Mouse (Mus musculus) megakaryocyte progenitor cell, adult 5-6 weeks (primary cell): Measurements from ENCODE around the gene Cdc14b. TPM values are rescaled to one million over a fixed set of nuclear protein-coding genes. Genes with fewer than 3 reads are reported as not detected.

Experiments
- ATAC-seq: replicated peaks from 2 replicates; pipeline ENCODE4 v1.8.0; 2016; ENCODE audit warnings: mild to moderate bottlenecking, moderate TSS enrichment, inconsistent platforms; ENCODE audit not compliant: poor library complexity
- total RNA-seq, 2 experiments: library from RNA; stranded (forward) in 1 of 2; stranded (reverse) in 1 of 2; fragments of 157-497, 149-512 nt in 1 of 2; fragments of 200-1000 nt in 1 of 2; gene quantifications; 2 replicates each; pipeline versions ENCODE4 v1.2.3 to v1.2.4; 2015 to 2017

Cdc14b gene
- total RNA-seq, 2 experiments from 2014 or later, result 1.6 to 2.4 TPM

DNA sequence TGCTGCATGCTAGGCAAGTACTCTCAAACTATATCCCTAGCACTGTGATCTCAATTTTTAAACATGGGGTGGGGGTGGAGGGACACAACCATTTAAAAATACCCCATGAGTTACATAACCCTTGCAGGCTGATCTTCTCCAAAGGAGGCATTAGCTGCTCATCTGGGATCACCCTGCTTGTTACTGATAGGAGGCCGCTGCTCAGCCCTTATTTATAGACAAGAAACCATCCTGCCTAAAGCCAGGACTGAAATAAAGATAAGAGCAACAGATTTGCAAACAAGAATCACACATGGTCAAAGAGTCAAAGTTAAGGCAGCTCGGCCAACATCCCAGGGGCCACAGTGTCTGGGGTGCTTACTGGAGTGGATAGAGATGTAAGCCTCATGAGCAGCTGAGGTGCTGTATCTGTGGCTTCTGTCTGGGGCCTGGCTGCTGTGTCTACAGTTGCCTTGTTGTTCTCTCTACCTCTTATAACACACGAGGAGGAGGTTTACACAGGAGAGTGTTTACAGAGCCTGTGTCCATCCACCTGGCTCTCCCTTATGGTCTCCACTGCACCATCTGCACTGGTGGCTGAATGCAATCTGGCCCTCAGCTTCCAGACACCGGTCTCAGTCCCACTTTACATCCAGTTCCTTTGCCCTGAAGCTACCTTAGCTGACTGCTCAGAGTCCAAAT is 38.0 kb downstream of the Cdc14b start:
- ATAC-seq, result peak; percentile 73

DNA sequence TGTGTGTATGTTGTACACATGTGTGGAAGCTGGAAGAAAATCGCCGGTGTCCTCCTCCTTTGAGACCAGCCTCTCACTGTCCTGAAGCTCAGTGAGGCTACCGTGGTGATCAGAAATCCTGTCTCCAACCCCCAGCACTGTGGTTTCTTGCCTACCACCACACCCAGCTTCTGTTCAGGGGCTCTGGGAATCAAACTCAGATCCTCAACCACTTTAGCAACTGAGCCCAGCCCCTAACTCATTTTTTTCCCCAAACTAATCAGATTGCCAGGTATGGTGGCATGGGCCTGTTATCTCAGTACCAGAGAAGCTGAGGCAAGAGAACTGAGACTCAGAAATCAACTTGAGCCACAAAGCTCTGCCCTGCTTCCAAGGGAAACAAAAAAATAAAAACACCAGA is 39.3 kb downstream of the Cdc14b start:
- ATAC-seq, result no peak

DNA sequence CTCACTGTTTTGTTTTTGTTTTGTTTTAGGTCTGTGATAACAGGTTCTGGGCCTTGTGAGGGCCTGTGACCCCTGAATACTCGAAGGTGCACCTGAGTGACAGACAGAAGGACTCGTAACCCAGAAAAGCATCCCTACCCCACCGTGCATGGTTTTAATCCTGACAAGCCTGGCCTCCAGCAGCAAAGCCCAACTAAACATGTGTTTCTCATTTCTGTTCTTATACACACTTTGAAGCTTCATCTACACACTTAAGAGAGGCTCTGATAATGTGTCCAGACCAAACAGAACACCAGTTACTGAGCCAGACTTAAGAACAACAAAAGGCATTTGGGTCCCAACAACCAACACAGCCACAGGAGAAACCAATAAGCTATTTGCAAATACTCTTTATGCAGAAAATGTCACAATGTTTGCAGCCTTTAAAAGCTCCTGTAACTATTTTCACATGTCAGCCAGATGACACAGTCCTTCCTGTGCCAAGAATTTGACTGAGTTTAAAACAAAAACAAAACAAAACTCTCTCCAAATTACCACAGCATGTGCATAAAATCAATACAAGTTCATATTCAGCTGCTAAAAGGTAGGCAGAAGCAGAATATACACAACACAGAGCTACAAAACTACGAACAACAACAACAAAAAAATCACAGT is 39.9 kb downstream of the Cdc14b start:
- no peak for ATAC-seq

DNA sequence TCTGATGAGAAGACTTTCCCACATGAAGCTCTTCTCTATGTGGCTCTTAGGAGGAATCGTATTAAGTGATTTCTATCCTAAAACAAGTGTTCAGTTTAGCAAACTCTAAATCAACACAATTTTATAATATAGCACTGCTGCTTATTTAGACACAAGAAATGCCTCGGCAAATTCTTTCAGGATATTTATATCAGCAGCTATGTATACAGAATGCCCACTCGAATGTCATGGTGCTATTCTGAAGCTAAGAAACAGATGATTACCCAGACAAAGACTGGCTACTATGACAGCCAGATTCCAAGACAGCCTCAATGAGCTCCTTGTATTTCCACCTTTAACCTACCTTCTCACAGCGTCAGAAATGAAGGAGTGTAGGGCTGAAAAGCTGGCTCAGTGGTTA is 42.0 kb downstream of the Cdc14b start:
- no peak for ATAC-seq

DNA sequence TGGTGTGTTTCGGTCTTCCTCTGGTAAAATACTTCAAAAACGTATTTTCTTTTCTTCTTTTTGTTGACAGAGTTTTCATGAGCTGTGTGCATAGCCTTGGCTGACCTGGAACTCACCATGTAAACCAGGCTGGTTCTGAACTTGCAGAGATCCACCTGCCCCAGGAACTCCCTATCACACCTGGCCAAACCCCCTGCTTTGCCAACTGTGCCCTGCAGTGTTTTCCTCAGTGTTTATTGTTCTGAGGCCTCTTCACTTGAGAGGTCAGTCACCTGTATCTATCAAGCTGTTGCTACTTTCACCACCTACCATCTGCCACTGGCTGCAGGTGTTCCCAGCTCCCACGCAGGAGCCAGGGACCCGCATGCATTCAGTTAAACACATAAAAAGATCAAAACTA is 48.4 kb downstream of the Cdc14b start:
- no peak for ATAC-seq

DNA sequence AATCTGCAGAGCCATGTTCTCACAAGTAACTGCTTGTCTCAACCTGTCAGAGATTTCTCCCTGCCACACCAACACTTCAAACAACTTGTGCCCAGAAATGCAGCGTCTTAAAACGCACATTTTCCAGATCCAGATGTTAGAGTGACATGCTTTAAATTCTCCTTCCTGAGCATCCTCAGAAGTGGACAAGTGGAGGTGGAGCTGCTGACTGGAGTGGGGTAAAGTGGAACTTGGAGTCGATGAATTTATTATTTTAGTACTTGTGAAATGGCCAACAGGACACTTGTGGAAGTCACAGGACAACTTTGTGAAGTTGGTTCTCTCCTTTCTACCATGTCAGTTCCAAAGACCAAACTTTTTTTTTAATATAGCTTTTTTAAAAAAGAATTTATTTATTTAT is 49.4 kb downstream of the Cdc14b start:
- no peak for ATAC-seq

DNA sequence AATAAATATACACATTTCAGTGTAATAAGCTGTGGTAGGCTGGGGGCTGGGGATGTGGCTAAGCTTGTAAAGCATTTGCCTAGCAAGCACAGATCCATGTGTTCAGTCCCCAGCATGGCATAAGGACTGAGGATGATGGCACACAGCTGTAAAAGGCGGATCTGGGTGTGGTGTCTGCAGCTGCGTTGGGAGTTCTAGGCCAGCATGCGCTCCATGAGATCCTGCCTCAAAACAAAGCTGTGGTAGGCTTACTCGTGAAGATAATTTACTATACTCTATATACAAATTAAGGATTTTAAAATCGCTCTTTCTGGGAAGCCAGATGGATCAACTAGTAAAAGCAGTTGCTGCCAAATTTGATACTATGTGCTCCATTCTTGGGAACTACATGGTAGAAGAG is 60.2 kb downstream of the Cdc14b start:
- no peak for ATAC-seq

DNA sequence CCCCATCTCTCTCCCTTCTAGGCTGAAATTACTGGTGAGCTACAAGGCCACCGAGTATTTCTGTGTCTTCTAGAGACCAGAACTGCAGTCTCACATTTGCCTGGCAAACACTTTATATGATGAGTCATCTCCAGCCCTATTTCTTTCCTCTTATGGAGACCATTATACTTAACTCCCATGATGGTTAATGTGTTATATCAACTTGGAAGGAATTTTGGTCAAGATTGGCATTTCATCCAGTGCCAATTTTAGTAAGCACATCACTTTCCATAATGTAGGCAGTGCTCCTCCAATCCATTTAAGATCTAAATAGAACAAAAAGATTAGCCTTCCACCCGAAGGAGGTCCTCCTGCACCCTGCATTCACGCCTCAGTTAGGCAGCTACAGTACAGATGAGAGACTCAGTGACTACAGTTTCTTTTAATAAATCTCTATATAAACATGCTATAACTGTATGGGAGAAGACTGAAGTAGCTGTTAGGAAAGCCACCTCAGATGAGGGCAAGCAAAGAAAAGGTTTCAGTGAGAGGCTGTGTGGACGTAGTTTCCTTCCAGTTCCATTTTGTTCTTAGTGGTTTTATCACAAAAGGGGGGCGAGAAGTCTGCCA is 63.0 kb downstream of the Cdc14b start:
- no peak for ATAC-seq

DNA sequence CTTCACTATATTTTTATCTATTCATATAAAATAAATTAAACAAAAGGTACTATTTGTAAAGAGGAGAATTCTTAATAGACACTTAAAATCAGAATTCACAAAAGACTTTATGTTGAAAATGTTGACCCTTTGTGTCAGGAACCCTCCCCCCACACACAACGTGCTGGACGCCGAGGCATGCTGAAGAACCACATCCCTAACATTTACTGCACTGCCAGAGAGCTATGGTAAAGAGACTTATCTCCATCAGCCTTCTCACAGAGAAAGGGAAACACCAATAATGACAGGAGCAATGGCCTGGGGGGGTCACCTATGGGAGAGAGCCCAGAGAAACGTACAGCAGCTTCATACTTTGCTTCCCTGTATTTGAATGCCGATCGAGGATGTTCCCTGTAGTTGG is 66.9 kb downstream of the Cdc14b start:
- ATAC-seq, result no peak

DNA sequence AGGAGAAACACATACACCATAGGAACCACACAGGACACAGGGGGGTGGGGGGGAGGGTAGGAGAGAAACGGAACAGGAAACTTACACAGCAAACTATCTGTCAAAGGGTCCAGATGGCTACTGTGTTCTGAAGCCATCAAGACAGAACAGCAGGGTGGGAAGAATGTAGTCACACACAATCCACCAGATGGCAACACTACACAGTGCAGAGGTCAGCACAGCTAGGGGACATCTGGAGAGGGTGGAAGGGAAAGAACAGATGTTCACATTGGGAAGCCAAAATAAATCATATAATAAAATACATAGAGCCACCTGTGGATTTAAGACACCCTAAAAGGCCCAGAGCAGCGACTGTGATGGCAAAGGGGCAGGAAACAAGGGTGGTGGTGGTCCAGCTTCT is 69.9 kb downstream of the Cdc14b start:
- peak; percentile 66 for ATAC-seq

DNA sequence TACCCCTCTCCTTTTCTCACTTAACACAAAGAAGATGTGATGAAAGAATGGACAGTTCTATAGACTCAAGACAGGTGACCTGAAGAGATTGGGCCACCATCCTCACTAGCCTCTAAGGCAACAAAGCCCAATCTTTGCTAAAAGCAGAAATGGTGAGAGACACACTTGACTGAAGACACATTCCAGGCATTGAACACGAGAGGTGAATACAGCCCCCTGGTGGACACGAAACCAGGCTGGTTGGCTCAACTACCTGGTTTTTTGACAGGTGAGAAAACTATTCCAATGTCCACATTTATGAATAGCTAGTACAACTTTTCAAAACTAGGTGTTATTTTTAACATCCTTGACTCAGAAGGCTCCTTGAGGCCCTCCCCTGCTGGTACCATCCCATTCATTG is 70.4 kb downstream of the Cdc14b start:
- ATAC-seq, result peak; percentile 42; the same call in 1 of the 2 replicates

DNA sequence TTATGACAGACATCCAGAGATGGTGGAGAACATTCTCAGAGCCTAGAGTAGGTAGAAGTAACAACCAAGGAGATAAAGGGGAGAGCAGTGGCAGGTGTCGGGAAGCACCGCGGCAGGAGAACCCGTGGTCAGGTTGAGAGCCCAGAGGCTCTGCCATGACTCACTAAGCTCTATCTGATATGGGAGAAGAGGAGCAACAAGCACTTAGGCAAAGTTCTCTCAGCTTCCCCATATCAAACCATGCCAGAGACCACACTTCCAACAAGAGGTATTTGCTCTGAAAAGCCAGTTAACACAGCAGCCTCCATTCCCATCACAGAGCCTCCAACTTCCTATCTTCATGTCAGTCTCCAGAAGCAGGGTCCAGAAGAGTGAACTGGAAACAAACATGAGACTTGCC is 74.2 kb downstream of the Cdc14b start:
- ATAC-seq, result peak; percentile 33

DNA sequence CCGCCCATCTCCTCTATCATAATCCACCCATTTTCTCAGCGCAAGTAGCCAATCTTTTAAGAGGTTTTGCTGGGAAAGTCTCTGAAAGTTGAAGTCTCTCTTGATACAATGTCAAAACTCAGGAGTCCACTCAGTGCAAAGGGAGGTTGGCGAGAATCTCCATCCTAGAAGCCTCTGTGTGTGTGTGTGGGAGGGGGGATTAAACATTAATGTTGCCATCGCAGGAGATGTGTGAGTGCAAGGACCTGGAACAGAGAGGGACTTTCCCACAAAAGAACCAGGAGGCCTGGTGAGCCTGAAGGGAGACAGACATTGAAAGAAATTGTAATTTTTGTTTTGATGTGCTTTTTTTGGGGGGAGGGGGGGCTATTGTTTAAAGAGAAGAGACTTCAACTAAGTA is 76.8 kb downstream of the Cdc14b start:
- ATAC-seq, result no peak

DNA sequence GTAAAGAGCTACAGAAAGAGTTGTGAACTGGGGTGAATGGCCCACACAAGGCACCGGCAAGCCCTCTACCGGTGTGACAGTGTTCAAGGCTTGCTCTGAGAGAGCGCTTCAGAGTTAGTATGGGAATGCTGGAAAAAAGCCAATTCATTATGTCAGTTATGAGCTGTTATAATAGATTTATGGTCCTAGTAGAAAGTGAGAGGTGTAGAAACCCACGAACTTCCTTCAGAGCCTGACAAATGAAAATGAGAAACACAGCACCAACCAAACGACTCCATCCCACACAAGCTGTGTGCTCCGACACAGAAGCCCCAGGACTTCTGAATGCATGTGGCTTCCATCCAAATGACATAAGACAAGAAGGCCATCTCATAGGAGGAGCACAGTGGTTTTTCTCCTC is 77.2 kb downstream of the Cdc14b start:
- ATAC-seq, result 0 out of 2 replicates have a peak, but pooled peaks have one; percentile 20

DNA sequence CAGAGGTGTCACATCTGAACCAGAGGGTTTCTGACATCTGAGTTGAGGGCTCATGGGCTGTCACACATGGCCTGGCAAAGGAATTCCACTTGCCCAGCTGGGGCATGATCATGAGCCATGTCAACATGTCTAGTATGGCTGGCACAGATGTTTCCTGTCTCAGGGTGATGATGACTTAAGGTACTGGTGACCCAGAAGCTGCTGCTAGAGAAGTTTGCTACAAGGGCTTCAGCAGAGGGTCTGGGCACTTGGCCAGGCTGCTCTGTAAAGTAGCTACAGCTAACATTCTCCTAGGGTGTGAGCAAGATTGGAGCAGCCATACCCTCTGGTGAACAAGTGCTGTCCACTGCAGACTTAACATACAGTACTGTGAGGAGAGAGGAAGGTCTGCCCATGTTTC is 88.0 kb downstream of the Cdc14b start:
- ATAC-seq, result peak; percentile 14; the same call in 1 of the 2 replicates

DNA sequence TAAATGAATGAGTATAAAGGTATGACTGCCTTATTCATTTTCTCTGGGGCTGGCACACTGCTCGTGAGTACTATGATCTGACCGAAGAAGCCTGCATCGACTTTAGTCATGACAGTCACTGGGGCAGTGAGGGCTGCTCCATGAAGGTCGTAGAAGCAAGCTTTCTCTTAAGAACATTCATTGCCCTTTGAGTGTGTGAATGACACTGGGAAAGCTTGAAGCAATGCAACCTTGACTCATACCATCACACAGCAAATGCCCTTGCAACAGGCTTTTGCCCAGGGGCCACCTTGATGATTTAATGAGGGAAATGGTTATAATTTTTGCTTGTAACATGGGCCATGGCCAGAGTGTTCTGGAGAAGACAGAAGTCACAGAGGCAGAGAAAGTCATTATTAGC is 88.6 kb downstream of the Cdc14b start:
- no peak for ATAC-seq

DNA sequence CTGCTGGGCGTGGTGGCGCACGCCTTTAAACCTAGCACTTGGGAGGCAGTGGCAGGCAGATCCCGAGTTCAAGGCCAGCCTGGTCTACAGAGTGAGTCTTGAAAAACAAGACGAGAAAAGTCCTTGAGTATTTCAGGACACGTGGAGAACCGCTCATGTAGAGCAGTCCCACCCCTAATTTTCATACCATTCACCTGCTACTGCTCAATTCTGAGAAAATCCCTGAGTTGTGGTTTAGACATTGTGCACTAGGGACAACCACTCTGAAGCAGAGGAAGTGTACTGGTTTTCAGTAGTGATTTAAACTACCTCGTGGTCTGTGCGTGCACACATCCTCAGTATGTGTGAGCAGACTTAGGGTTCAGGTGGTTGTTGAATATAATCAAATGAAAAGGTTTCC is 89.5 kb downstream of the Cdc14b start:
- ATAC-seq, result no peak

DNA sequence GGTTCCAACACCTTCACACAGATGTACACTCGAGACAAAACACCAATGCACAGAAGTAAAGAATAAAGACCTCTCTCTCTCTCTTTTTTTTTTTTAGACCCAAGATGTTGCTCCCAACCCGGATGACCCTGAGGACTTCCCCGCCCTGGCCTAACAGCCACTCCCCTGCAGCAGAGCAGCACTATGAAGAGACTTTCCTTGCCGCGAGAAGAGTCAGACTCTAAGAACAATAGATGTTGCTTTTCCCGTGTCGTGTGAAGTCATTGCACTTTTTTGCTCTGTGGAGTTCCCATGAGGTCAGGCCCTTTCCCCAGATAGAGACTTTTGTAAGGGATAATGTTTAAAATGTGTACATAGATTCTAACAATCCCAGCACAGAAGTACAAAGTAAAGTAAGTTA is 89.9 kb downstream of the Cdc14b start:
- ATAC-seq, result no peak

DNA sequence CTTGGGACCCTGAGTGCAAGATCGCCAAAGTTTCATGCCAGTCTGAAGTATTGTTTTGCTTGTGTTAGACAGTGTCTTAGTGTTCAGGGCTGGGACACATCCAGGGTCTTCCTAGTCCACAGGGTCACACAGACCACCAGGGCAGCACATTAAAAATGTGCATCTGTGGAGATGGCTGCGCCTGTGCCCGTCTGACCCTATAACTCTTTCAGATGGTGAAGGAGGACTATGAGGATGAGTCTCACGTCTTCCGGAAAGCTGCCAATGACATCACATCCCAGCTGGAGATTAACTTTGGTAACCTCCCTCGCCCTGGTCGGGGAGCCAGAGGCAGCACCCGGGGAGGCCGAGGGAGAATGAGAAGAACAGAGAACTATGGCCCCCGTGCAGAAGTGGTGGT is 90.7 kb downstream of the Cdc14b start:
- ATAC-seq, result no peak

DNA sequence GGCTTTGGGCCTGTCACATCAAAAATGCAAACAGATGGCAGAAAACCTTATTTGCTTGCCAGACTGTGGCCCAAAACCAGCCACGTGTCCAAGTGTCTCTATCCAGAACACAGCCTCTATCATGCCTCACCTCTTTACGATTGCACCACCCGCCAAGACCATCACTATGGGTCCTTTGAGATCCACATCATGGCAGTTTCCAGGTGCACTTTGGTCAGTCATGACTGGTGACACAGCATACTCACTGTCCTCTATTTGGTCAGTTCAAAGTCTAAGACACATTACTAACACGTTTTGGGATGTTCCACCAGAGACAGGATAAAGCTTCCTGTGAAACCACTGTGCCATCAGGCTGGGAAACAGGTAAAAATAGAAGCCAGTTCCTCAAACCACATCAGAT is 91.5 kb downstream of the Cdc14b start:
- no peak for ATAC-seq

DNA sequence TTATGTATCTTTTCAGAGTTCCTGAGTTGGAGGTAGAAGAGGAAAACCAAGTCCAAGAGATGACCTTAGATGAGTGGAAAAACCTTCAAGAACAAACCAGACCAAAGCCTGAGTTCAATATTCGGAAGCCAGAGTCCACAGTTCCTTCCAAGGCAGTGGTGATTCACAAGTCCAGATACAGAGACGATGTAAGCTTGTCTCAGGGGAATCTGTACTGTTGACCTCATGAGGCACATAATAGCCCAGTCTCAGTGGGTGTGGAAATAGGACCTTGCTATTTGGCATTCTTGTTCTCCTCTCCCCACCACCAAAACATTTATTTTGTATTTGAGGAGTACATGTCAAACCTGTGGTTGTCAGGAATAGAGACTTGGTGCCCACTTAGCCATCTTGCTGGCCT is 93.0 kb downstream of the Cdc14b start:
- ATAC-seq, result no peak

DNA sequence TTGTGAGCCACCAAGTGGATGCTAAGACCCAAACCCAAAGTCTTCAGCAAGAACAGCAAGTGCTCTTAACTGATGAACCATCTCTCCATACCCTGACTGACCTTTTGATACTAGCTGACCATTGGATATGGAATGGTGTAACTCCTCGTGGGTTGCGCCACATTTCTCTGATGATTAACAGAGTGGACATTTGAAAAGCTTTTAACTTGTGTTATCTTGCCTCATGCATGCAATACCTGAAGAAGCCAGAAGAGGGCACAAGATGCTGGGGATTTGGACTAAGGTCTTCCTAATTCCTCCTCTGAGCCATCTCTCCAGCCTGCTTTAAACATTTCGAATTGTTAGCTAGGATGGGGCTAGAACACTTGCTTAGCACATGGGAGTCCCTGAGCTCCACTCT is 94.2 kb downstream of the Cdc14b start:
- peak; percentile 92 for ATAC-seq
